Mouse (Mus musculus): Measurements from ENCODE around the gene Batf2.
A peak's percentile ranks its signal among the peaks of the same experiment; 100 is the strongest.
"Not testable (repeated sequence)": the region's sequence is repeated elsewhere in the genome, so short reads cannot be mapped to it uniquely, and the experiment has no call there.

Batf2 gene

DNA sequence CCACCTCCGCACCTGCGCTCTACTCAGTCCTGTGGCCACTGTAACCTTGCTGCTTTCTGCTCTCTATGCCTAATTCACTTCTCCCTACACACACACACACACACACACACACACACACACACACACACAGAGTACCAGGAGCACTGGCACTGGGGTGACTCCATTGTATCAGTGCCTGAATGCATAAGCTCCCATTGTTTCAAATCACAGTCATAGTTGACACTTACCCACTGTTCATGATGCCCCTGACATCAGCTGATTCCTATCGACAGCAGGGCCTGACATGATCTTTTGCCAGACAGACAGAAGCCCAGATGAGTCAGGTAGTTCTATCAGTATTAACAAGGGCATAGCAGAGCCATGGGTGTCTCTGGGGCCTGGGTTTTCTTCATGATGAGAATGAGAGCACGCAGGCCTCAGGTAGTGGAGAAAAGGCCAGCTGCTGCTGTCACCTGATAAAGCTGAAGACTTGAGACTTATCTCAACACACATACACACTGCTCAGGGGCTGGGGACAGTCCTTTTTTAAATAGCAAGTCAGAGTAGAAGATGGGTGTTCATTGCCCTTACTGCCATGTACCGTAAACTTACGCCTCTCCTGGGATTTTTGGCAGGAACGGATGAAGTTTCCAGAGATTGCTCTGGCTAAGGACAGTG is 8.5 kb upstream of the Batf2 start:
- no peak for DNase-seq (ENCODE audit: low spot score in 2 of 2)

DNA sequence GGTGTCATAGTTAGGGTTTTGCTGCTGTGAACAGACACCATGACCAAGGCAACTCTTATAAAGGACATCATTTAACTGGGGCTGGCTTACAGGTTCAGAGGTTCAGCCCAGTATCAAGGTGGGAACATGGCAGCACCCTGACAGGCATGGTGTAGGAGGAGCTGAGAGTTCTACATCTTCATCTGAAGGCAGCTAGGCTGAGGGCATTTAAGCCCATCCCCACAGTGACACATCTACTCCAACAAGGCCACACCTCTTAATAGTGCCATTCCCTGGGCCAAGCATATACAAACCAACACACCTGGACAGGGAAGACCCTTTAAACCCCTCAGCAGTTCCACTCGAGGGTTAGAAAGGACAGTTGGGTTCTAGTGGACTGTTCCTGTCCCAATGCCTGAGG is 7.6 kb upstream of the Batf2 start:
- DNase-seq (ENCODE audit: low spot score in 2 of 2) = not testable (repeated sequence)

DNA sequence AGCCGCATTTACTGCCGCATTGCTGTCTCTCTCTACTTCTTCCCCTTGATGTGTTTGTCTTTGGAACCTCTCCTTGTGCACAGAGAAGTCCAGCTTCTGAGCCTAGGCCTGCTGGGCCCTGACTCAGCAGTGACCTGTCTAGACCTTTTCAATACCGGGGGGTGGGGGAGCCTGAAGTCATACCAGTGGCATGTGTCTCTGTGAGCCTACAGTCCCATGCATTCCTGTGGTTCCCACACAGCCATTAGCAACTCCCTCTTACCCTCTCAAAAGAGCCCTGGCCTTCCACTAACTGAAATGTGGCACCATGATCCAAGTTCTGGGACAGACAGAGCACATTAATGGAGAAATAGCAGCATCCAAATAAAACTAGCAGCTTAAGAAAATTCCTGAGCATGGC is 4.4 kb upstream of the Batf2 start:
- no peak for DNase-seq (ENCODE audit: low spot score in 2 of 2)

DNA sequence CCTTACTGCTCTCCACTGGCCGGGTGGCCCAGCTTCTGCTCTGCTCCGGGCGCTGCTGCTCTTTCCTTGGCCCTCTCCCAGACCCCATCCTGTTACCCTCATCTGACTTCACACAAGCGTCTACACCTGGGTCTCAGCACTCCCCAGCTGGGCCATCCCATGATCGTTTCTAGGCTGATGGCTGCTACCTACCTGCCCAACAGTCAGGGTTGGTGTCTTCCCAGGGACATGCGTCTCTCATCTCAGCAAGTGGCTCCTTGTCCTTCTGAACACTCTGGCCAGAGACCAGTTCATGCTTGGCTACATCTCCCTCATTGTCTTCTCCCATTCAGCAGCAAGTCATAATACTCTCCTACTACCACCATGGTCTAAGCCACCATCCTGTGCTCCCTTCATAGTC is 1.1 kb upstream of the Batf2 start:
- no peak for DNase-seq (ENCODE audit: low spot score in 2 of 2)

DNA sequence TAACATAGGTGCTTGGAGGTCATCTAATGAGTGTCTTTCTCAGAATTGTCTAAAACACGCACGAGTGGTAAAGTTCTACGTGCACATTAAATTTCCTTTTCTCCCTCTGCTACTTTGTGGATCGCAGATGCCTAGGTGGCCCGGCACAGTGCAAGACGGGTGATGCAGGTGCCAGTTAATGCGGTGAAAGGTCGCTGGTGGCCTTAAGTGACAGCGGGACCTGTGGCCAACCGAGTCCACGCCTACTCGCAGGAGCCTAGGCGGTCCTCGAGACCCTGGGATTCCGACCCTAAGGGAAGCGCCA is 457 bp upstream of the Batf2 start:
- DNase-seq (ENCODE audit: low spot score in 2 of 2) = peak in 1 of 2 experiments; percentile 18

DNA sequence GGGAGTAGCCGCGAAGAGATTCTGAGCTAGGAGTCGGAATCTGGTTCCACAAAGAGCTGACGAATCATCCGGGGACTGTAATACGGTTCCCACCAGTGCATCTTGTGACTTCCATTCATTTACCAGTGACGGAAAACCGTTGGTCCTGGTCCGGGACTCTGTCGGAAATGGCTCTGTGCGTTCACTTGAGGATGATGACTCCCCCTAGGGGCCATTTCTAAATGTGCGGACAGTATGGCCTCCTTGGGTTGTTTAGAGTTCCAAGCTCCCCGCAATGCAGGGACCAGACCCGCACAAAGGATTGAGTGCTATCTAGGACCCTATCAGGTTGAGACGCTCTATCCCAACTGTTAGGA is 589 bp downstream of the Batf2 start, which contains the start of gene Arl2:
Arl2 (minus strand) TSS at position 155 of the 356 bp plus-strand sequence.
- peak in 1 of 2 experiments; percentile 57 for DNase-seq (ENCODE audit: low spot score in 2 of 2)

DNA sequence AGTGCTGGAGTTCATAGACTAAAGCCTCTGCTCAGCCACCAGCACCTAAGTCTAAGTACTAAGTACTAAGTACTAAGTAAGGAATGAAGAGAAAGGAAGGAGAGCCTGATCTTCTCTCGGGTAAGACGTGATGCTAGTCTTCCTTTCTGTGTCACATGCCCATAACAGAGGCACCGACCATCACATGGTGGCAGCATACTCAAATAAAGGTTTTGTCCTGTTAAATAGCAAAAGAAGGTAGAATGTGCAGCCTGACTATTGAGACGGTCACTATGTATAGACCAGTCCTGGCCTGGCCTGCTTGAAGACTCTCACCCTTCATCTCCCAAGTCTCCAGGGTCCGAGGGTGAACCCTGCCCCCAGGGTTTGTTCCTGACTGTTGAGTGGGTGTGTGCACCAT is 4.1 kb downstream of the Batf2 start:
- no peak for DNase-seq (ENCODE audit: low spot score in 2 of 2)

DNA sequence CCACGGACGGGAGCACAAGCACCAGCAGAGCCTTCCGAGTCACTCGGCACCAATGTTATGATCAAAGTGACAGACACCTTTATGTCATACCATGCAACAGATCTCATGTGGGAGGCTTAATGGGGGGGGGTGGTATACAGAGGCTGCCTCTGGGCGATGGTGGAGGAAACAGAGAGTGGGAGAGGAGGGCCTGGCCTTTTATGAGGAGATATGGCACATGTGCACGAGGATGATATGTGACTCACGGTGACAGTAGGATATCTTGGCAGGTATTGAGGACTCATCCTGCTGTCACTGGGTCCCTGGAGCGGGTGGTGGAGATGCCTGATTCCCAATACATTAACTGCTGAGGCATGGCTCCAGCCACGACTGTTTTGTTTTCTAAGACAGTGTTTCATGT is 14.4 kb downstream of the Batf2 start:
- no peak for DNase-seq (ENCODE audit: low spot score in 2 of 2)

DNA sequence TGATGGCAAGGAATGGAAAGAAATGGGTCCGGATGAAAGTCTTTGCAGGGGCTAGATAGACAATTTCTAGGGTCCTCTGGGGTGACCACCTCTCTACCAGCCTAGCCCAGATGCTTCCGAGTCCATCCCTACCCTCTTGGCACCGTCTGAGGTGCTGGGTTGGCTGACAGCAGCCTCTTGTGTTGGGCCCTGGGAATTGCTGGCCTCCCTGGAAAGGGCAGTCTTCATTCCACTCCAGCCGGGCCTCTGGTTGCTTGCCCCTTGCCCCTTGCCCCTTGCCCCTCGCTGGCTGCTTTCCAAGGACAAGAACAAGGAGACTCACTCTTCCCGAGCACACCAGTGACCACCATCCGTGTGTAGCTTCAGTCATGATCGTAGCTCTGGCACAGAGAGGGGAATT is 15.6 kb downstream of the Batf2 start:
- no peak for DNase-seq (ENCODE audit: low spot score in 2 of 2)

DNA sequence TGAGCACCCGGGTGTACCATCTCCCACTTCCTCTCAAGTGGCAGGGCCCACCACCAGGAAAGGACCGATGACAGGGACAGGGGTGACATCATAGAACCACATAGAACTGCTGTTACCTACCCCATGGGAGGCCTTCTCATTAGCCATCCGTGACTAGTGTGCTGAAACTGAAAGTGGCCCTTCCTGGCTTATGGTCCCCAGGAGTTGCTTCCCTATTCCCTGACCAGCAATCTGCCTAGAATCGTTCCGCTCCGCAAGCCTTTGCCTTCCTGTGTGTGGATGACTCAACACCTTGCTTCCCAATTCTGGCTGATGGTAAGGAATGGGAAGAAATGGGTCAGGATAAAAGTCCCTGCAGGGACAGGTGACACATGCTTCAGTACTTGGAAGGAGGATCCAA is 16.4 kb downstream of the Batf2 start:
- no peak for DNase-seq (ENCODE audit: low spot score in 2 of 2)

DNA sequence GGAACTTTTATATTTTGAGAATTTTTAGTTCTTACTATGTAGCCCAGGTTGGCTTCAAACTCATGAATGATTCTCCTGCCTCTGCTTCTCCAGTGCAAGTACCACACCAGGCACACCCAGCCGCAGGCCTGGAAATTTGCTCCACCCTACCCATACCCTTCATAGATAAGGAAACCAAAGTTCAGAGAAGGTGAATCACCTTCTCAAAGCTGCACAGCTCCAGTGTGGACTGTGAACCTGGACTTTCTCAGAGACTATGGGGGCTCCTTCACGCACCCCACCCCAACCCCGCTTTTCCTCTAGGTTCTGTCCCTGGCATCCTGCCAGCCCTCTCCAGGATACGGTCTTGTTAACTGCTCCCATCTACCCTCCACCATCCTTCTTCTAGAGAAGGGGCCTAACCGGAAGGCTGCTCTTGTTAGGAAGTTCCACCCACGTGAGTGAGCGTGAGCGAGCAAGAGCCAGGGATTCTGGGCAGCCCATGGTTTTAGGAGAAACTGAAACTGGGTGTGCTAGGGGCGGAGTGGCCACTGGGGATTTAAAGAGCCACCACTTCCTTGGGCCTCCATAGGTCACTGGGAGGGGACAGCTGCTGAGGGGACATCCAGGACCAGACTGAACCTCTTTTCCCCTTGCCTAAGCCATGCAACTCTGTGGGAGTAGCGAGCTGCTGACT is 23.2 kb downstream of the Batf2 start:
- peak in 1 of 2 experiments; percentile 43 for DNase-seq (ENCODE audit: low spot score in 2 of 2)

DNA sequence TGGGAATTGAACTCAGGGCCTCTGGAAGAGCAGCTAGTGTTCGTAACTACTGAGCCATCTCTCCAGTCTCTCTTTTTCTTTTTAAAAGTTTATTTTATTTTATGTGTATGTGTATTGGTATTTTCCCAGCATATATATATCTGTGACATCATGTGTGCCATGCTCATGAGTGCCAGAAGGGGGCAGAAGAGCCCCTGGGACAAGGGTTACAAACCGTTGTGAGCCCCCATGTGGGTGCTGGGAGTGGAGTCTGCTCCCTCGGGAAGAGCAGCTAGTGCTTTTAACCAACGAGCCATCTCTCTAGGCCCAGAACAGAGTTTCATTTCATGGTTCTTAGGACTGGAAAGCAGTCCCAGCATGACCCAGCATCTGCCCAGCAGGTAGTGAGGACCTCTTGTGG is 26.0 kb downstream of the Batf2 start:
- DNase-seq (ENCODE audit: low spot score in 2 of 2) = no peak

DNA sequence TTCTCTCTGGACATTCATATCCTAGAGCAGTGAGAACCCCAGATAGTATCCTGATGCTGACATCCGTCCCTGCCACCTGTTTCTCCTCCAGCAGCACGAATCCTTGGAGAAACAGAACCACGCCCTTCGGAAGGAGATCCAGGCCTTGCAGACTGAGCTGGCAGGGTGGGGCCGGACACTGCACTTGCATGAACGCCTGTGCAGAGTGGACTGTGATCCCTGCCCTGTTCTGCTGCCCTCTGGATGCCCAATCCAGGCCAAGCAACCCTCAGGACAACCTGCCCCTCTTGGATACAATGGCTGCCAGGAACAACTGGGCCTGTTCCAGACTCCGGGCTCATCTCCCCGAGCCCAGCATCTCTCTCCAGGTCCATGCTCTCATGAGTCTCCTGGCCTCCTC is 30.4 kb downstream of the Batf2 start:
- peak in 1 of 2 experiments; percentile 22 for DNase-seq (ENCODE audit: low spot score in 2 of 2)

DNA sequence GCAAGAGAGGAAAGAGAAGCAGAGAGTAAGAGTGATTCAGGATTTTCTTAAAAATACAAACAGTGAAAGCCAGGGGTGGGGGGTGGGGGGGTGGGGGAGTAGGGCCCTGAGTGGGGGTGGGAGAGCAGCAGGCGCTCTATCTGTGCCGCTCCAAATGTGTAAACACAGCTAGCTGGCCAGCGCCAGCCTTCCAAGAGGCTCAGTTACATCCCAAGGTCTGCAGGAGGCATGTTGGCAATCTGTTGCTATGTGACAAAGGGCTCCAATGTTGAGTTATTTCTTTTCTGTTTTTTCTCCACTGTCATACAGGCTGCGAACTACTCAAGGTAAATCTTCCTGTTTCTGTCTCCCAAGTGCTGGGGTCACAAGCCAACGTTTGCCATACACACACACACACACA is 34.0 kb downstream of the Batf2 start:
- no peak for DNase-seq (ENCODE audit: low spot score in 2 of 2)

DNA sequence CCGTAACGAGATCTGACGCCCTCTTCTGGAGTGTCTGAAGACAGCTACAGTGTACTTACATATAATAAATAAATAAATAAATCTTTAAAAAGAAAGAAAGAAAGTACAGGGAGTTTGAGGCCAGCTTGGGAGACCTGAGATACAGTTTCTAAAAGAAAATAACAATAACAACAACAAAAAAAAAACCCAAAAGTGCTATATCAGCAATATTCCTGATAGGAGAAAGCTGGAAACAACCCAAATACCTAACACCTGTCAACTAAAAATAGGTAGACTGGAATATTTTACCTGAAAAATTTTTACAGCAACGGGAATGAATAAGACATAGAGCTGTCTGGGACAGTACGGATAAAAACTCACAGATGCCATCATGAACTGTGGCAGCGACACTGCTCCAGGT is 38.0 kb downstream of the Batf2 start:
- no peak for DNase-seq (ENCODE audit: low spot score in 2 of 2)

DNA sequence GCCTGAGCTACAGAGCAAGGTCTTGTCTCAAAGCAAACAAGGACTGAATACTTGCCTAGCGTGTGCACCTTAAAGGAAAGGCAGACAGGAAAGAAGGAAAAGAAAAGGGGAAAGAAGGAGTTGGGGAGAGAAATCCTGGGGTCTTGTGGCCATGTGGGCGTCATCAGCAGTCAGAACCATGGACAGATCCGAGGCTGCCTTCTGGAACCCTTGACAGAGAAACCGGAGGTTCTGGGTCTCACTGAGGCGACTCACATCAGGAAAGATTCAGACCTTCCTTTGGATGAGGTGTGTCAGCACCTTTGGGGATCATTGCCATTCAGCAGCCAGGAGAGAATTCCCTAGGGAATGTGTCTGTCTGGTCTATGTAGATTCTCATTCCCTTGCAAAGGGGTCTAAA is 40.8 kb downstream of the Batf2 start:
- DNase-seq (ENCODE audit: low spot score in 2 of 2) = no peak

DNA sequence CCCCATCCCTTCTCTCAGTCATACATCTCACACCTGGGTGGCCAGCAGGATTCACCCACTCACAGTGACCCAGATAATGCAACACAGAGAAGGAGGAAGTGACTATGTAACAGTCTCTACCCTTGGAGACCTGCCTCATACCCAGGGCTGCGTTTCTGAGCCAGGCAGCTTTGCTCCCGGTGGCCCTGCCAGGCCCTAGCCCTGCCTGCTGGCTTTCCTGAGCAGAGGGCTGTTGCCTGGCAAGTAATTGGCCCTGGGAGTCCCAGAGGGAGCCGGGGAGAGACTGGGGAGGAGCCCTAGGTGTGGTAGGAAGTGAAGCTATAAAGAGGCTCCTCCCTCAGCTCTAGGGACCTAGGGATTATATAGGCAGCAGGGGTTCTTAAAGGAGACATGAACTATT is 41.8 kb downstream of the Batf2 start:
- no peak for DNase-seq (ENCODE audit: low spot score in 2 of 2)

DNA sequence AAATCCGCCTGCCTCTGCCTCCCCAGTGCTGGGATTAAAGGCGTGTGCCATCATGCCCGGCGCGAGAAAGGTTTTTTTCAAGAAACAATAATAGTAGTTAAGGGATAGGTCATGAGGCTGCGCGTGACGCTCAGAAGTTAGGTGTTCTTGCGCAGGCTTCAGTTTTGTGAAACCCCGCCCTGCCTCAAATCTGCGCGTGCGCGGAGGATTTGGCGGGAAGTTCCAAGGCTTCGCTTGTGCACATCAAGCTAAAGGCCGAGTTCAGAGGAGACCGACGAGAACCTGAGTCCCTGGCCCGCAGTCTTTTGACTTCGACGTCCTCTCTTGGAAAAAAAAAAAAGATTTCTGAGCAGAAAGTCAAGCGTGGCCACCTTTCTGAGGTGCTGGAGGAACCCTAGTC is 43.3 kb downstream of the Batf2 start, which contains the start of gene Majin:
Majin (plus strand) TSS at position 258 of the 400 bp plus-strand sequence.
- DNase-seq (ENCODE audit: low spot score in 2 of 2) = no peak

DNA sequence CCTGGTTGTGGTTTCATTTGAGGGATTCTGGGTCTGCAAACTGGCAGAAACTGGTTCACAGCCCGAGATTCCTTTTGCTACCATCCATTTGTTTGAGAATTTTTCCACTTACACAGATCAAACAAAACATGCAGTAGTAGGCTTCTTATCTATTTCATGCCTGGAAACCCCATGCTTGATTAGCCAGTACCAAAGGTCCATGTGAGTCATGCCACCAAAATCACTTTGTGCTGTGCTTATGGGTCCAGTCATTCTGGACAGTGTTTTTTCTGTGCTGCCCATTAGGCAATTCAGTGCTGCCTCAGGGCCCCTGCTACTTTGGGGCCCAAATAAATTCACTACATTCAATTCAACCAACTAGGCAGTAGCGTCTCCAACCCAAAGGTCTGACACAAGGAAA is 63.5 kb downstream of the Batf2 start:
- no peak for DNase-seq (ENCODE audit: low spot score in 2 of 2)

DNA sequence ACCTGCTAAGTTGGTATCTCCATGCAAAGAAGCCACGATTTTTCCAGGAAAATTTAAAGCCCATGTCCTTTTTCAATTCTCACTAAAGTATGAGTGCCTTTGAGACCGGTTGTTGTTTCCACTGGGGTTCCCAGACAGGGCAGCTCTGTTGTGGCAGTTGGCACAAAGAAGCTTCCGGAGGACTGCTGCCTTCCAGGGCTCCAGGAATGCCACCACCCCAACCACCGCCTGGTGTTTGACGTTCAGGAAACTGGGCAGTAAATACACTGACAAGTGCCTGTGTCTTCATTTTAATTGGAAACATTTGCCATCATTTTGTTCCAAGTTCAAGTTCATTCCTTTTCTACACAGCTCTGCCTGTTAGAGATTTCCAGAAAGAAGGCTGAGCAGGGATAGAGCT is 65.9 kb downstream of the Batf2 start:
- no peak for DNase-seq (ENCODE audit: low spot score in 2 of 2)

DNA sequence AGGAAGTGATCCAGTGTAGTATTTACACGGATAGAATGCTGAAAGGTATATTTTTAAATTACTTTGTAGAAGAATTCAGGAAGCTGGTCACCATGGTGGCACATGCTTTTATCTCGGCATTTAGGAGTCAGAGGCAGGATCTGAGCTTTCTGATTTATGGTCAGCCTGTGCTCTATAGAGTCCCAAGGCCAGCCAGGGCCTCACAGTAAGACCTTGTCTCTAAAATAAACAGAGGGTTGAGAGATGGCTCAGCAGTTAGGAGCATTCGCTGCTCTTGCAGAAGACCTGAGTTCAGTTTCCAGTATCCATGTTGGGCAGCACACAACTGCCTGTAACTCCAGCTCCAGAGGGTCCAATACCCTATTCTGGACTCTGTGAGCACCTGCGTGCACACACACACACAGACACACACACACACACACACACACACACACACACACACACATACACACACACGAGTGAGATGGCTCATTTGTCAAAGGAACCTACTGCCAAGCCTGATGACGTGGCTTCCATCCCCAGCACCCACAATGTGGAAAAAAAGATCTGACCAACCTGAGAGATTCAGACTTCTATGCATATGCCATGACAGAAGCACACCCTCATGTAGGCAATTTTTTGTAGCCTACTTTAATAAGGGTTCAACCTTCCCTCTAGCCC is 75.4 kb downstream of the Batf2 start:
- no peak for DNase-seq (ENCODE audit: low spot score in 2 of 2)

DNA sequence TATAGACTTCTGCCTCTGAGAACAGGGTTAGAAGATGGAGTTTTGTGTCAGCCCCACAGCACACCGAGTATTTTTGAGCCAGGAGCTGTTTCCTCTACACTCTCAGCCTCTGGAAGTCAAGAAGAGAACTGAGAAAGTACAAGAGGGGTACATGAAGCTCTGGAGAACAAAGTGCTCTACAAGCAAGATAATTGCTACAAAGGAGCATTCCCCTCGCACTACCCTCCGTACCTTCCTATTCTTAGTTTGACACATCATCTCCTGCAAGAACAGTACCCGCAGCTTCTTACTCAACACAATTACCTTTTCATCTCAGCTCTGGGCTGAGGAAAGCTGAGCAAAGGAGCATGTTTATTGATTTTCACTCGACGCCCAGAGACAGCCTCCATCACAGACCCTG is 77.8 kb downstream of the Batf2 start:
- DNase-seq (ENCODE audit: low spot score in 2 of 2) = no peak

Measured in urinary bladder, adult 18-20 months (tissue).